Mouse (Mus musculus) intestine, postnatal 0 days (tissue): ENCODE measurements around the gene Coa7. TPM values are rescaled to one million over a fixed set of nuclear protein-coding genes. Genes with fewer than 3 reads are reported as not detected.
A peak's percentile ranks its signal among the peaks of the same experiment; 100 is the strongest.

Experiments used
- ATAC-seq: fragments of 200-750 bp; cut with Nextera tagmentation; 2 replicates; pipeline ENCODE4 v1.8.0; 2017; ENCODE audit warnings: mild to moderate bottlenecking, moderate TSS enrichment, moderate library complexity
- H3K27ac ChIP-seq: fragments of 300-500 bp; sonication (generic); 2 replicates; pipeline ENCODE4 v1.5.1; 2014; ENCODE audit warnings: mild to moderate bottlenecking, low read depth, low read length, moderate library complexity
- H3K27me3 ChIP-seq: fragments of 300-500 bp; sonication (generic); replicated peaks from 2 replicates; pipeline ENCODE4 v1.6.1; 2014; ENCODE audit warnings: low read length, mixed read lengths; ENCODE audit not compliant: control insufficient read depth, insufficient read depth
- H3K36me3 ChIP-seq: fragments of 300-500 bp; sonication (generic); 2 replicates; pipeline ENCODE4 v1.6.1; 2014; ENCODE audit warnings: mild to moderate bottlenecking, moderate library complexity; ENCODE audit not compliant: control insufficient read depth, insufficient read depth
- H3K4me1 ChIP-seq: fragments of 300-500 bp; sonication (generic); replicated peaks from 2 replicates; pipeline ENCODE4 v1.6.1; 2014; ENCODE audit warnings: antibody characterized with exemption, low read length, mixed read lengths; ENCODE audit not compliant: control insufficient read depth, insufficient read depth
- H3K4me2 ChIP-seq: fragments of 300-500 bp; sonication (generic); replicated peaks from 2 replicates; pipeline ENCODE4 v1.6.1; 2014; ENCODE audit warnings: low read depth, mild to moderate bottlenecking, moderate library complexity
- H3K4me3 ChIP-seq: fragments of 300-500 bp; sonication (generic); 2 replicates; pipeline ENCODE4 v1.5.1; 2014; ENCODE audit warnings: low read depth, low read length
- H3K9ac ChIP-seq: fragments of 300-500 bp; sonication (generic); 2 replicates; pipeline ENCODE4 v1.6.1; 2014; ENCODE audit warnings: mild to moderate bottlenecking, low read depth, low read length
- H3K9me3 ChIP-seq: fragments of 300-500 bp; sonication (generic); 2 replicates; pipeline ENCODE4 v1.6.1; 2016; ENCODE audit warnings: mixed run types; ENCODE audit not compliant: control insufficient read depth
- CTCF ChIP-seq: sonication (generic); IDR thresholded peaks from 2 replicates; pipeline ENCODE4 v1.5.1; 2016; ENCODE audit warnings: low read depth, mild to moderate bottlenecking, control low read depth, antibody characterized with exemption, moderate library complexity
- WGBS: fragments of 180-500 bp; shearing (Covaris S2); extraction: QIAGEN DNeasy Blood & Tissue Kit; methylation state at CpG from one replicate; pipeline ENCODE4 v1.1.7; 2014; 5-methylcytosine and 5-hydroxymethylcytosine counted together
- polyA plus RNA-seq: library from polyadenylated mRNA; unstranded; fragments of >200 nt; fragmentation: Nextera tagmentation; extraction: Ambion mirVana; gene quantifications from 2 replicates; pipeline ENCODE4 v1.2.1, GENCODE M21; 2015

The Coa7 gene
- polyA plus RNA-seq, 1 experiment from 2014 or later = 83.6 TPM

GRCm38 (mm10) chr4:108317656-108318605 lies 10.0 kb upstream of the Coa7 start:
- Histone ChIP-seq H3K27ac (no peak overlapping the region), H3K9ac (no peak overlapping the region), H3K27me3 (no peaks in the 10 kb centered on the region), H3K4me3 (no peak overlapping the region), H3K9me3 (no peaks in the 10 kb centered on the region), H3K4me1 (no peaks in the 10 kb centered on the region), H3K36me3 (no peaks in the 10 kb centered on the region), H3K4me2 (no peak overlapping the region)
- no peak for ATAC-seq
- 69% methylated on average over 12 of the region's 12 CpGs for whole genome bisulfite sequencing
- no peak for TF ChIP-seq CTCF

GRCm38 (mm10) chr4:108318649-108319615 lies 9.0 kb upstream of the Coa7 start:
- H3K36me3 ChIP-seq = no peaks in the 10 kb centered on the region
- no peaks in the 10 kb centered on the region for H3K4me1 ChIP-seq
- peak; percentile 48 for ATAC-seq
- no peak for TF ChIP-seq CTCF
- H3K9ac ChIP-seq = no peak overlapping the region
- no peak overlapping the region for H3K27ac ChIP-seq
- H3K4me3 ChIP-seq = no peak overlapping the region
- H3K27me3 ChIP-seq = no peaks in the 10 kb centered on the region
- 43% methylated on average over 7 of the region's 8 CpGs for WGBS
- H3K4me2 ChIP-seq = no peak overlapping the region
- no peaks in the 10 kb centered on the region for H3K9me3 ChIP-seq

GRCm38 (mm10) chr4:108319747-108320146 lies 8.2 kb upstream of the Coa7 start:
- WGBS = 80% methylated on average over 6 of the region's 6 CpGs

GRCm38 (mm10) chr4:108320627-108321380 lies 7.1 kb upstream of the Coa7 start:
- Histone ChIP-seq H3K36me3 (no peaks in the 10 kb centered on the region), H3K4me2 (no peak overlapping the region), H3K4me1 (no peaks in the 10 kb centered on the region), H3K9me3 (no peaks in the 10 kb centered on the region), H3K27ac (no peak overlapping the region), H3K4me3 (no peak overlapping the region), H3K9ac (no peak overlapping the region), H3K27me3 (no peaks in the 10 kb centered on the region)
- no peak for TF ChIP-seq CTCF
- WGBS = 75% methylated on average over 7 of the region's 7 CpGs
- ATAC-seq = no peak

More at GRCm38 (mm10) chr4:108319747-108320146, 8.2 kb upstream of the Coa7 start:
- ATAC-seq = no peak
- no peaks in the 10 kb centered on the region for H3K27me3 ChIP-seq
- no peak overlapping the region for H3K9ac ChIP-seq
- H3K4me3 ChIP-seq = no peak overlapping the region
- H3K27ac ChIP-seq = no peak overlapping the region
- no peak overlapping the region for H3K4me2 ChIP-seq
- peak; percentile 56; the same call in 1 of the 2 replicates for TF ChIP-seq CTCF
- H3K36me3 ChIP-seq = no peaks in the 10 kb centered on the region
- H3K4me1 ChIP-seq = no peaks in the 10 kb centered on the region
- no peaks in the 10 kb centered on the region for H3K9me3 ChIP-seq

- WGBS = 67% methylated on average over 5 of the region's 5 CpGs
- no peak overlapping the region for H3K9ac ChIP-seq
- H3K4me1 ChIP-seq = no peaks in the 10 kb centered on the region; the same call in 1 of the 2 replicates
- no peak overlapping the region for H3K27ac ChIP-seq
- H3K27me3 ChIP-seq = no peaks in the 10 kb centered on the region
- no peak for TF ChIP-seq CTCF
- no peak for ATAC-seq
- no peak overlapping the region for H3K4me3 ChIP-seq
- H3K36me3 ChIP-seq = no peaks in the 10 kb centered on the region
- no peaks in the 10 kb centered on the region for H3K9me3 ChIP-seq
- H3K4me2 ChIP-seq = no peak overlapping the region
Observed at GRCm38 (mm10) chr4:108323588-108323987, 4.4 kb upstream of the Coa7 start.
